Mouse (Mus musculus): ENCODE results near the gene Bcl2l15. TPM values are rescaled to one million over a fixed set of nuclear protein-coding genes. Genes with fewer than 3 reads are reported as not detected.
A peak's percentile ranks its signal among the peaks of the same experiment; 100 is the strongest.

Gene Bcl2l15
- total and polyA plus RNA-seq, 3 experiments, result 0.11 TPM; not detected in 2

- no peak for DNase-seq (ENCODE audit: low read depth, low spot score)
- no peak overlapping the region for H3K27ac ChIP-seq (ENCODE audit: control insufficient read depth, low read depth, low read length)
- H3K27me3 ChIP-seq (ENCODE audit: control insufficient read depth in 1 of 2, insufficient read depth in 2 of 2, low read length in 2 of 2), result peaks cover under 1 to 1% of the 10 kb centered on the region in 2 experiments; a peak in 3 of 4 replicates
- H3K4me1 ChIP-seq (ENCODE audit: control insufficient read depth in 1 of 2, insufficient read depth in 2 of 2, low read length in 2 of 2), result no peaks in the 10 kb centered on the region
- H3K79me2 ChIP-seq (ENCODE audit: control insufficient read depth, insufficient read depth, low read length, poor library complexity), result no peaks in the 10 kb centered on the region
- no peaks in the 10 kb centered on the region for H3K9me3 ChIP-seq (replicated peaks; ENCODE audit: insufficient read depth, low read length)
- TF ChIP-seq CTCF (IDR thresholded peaks at IDR 0.05 in 2 of 3, conservative IDR thresholded peaks at IDR 0.05 in 1 of 3; ENCODE audit: control insufficient read depth in 1 of 3, insufficient read depth in 1 of 3, low read depth in 2 of 3, low read length in 3 of 3, poor library complexity in 1 of 3, severe bottlenecking in 1 of 3) (no peak), GABPA (IDR thresholded peaks at IDR 0.05; ENCODE audit: low read depth, low read length) (no peak), USF1 (IDR thresholded peaks at IDR 0.05; ENCODE audit: low read depth, low read length) (no peak), ZNF384 (IDR thresholded peaks at IDR 0.05; ENCODE audit: low read depth, low read length) (no peak), ETS1 (IDR thresholded peaks at IDR 0.05; ENCODE audit: low read depth, low read length) (no peak), NRF1 (IDR thresholded peaks at IDR 0.05; ENCODE audit: insufficient read depth, low read depth, low read length, poor library complexity, severe bottlenecking) (no peak), TCF12 (IDR thresholded peaks at IDR 0.05; ENCODE audit: low read depth, low read length) (no peak), MXI1 (IDR thresholded peaks at IDR 0.05; ENCODE audit: low read depth, low read length) (no peak), E2F4 (IDR thresholded peaks at IDR 0.05; ENCODE audit: borderline replicate concordance, low read depth, low read length) (no peak), MAZ (IDR thresholded peaks at IDR 0.05; ENCODE audit: low read depth, low read length) (no peak)
- H3K4me3 ChIP-seq (ENCODE audit: control insufficient read depth in 1 of 2, insufficient read depth in 1 of 2, low read depth in 2 of 2, low read length in 2 of 2), result no peak overlapping the region
- no peaks in the 10 kb centered on the region for H3K36me3 ChIP-seq (ENCODE audit: control insufficient read depth in 1 of 2, insufficient read depth in 2 of 2, low read length in 2 of 2)
- no peak overlapping the region for H3K9ac ChIP-seq (ENCODE audit: control insufficient read depth, low read depth, low read length, poor library complexity, severe bottlenecking)
Observed at GRCm38 (mm10) chr3:103885946-103886345, 53.5 kb downstream of the Bcl2l15 start.

- Histone ChIP-seq H3K79me2 (ENCODE audit: control insufficient read depth, insufficient read depth, low read length, poor library complexity) (no peaks in the 10 kb centered on the region), H3K27ac (ENCODE audit: control insufficient read depth, low read depth, low read length) (no peak overlapping the region), H3K36me3 (ENCODE audit: control insufficient read depth in 1 of 2, insufficient read depth in 2 of 2, low read length in 2 of 2) (no peaks in the 10 kb centered on the region), H3K4me1 (ENCODE audit: control insufficient read depth in 1 of 2, insufficient read depth in 2 of 2, low read length in 2 of 2) (no peaks in the 10 kb centered on the region), H3K27me3 (ENCODE audit: control insufficient read depth in 1 of 2, insufficient read depth in 2 of 2, low read length in 2 of 2) (peaks cover 1 to 2% of the 10 kb centered on the region in 2 experiments; a peak in 3 of 4 replicates), H3K9me3 (replicated peaks; ENCODE audit: insufficient read depth, low read length) (no peaks in the 10 kb centered on the region), H3K4me3 (ENCODE audit: control insufficient read depth in 1 of 2, insufficient read depth in 1 of 2, low read depth in 2 of 2, low read length in 2 of 2) (no peak overlapping the region), H3K9ac (ENCODE audit: control insufficient read depth, low read depth, low read length, poor library complexity, severe bottlenecking) (no peak overlapping the region)
- DNase-seq (ENCODE audit: low read depth, low spot score), result peak; percentile 76
- peak; percentile 10; the same call in 1 of the 2 replicates for TF ChIP-seq ZNF384 (IDR thresholded peaks at IDR 0.05; ENCODE audit: low read depth, low read length)
- TF ChIP-seq KAT2A (conservative IDR thresholded peaks at IDR 0.05; ENCODE audit: low read depth, low read length), result no peak
- TF ChIP-seq ZC3H11A (IDR thresholded peaks at IDR 0.05; ENCODE audit: low read depth, low read length), result peak; percentile 83
- TF ChIP-seq SMC3 (IDR thresholded peaks at IDR 0.05; ENCODE audit: low read depth, low read length), result peak; percentile 95
- TF ChIP-seq CTCF (IDR thresholded peaks at IDR 0.05 in 2 of 3, conservative IDR thresholded peaks at IDR 0.05 in 1 of 3; ENCODE audit: control insufficient read depth in 1 of 3, insufficient read depth in 1 of 3, low read depth in 2 of 3, low read length in 3 of 3, poor library complexity in 1 of 3, severe bottlenecking in 1 of 3), result peak in 2 of 3 experiments; percentile 45 to 82; a peak in 4 of 6 replicates
- peak; percentile 84 for TF ChIP-seq RAD21 (IDR thresholded peaks at IDR 0.05; ENCODE audit: low read depth, low read length)
- no peak for TF ChIP-seq MYB (IDR thresholded peaks at IDR 0.05; ENCODE audit: low read depth, low read length)
- TF ChIP-seq BHLHE40 (IDR thresholded peaks at IDR 0.05; ENCODE audit: borderline replicate concordance, low read depth, low read length), result no peak
- no peak for TF ChIP-seq CHD1 (IDR thresholded peaks at IDR 0.05; ENCODE audit: low read depth, low read length)
- TF ChIP-seq GABPA (IDR thresholded peaks at IDR 0.05; ENCODE audit: low read depth, low read length), result no peak
- TF ChIP-seq MXI1 (IDR thresholded peaks at IDR 0.05; ENCODE audit: low read depth, low read length), result no peak
- 0 out of 2 replicates have a peak, but pooled peaks have one; percentile 16 for TF ChIP-seq SIN3A (IDR thresholded peaks at IDR 0.05; ENCODE audit: low read length)
- TF ChIP-seq RCOR1 (IDR thresholded peaks at IDR 0.05; ENCODE audit: low read depth, low read length), result no peak
- no peak for TF ChIP-seq HCFC1 (IDR thresholded peaks at IDR 0.05; ENCODE audit: low read depth, low read length)
- no peak for TF ChIP-seq ETS1 (IDR thresholded peaks at IDR 0.05; ENCODE audit: low read depth, low read length)
- no peak for TF ChIP-seq NELFE (IDR thresholded peaks at IDR 0.05; ENCODE audit: low read depth, low read length)
- no peak for TF ChIP-seq E2F4 (IDR thresholded peaks at IDR 0.05; ENCODE audit: borderline replicate concordance, low read depth, low read length)
- TF ChIP-seq MAFK (IDR thresholded peaks at IDR 0.05; ENCODE audit: borderline replicate concordance, low read depth, low read length), result 0 out of 2 replicates have a peak, but pooled peaks have one; percentile 11
- no peak for TF ChIP-seq TAL1 (IDR thresholded peaks at IDR 0.05; ENCODE audit: low read length)
Observed at GRCm38 (mm10) chr3:103887581-103887980, 55.2 kb downstream of the Bcl2l15 start.
